Mouse (Mus musculus): ENCODE data around the gene Carns1.
"Not testable (repeated sequence)": the region's sequence is repeated elsewhere in the genome, so short reads cannot be mapped to it uniquely, and the experiment has no call there.

Carns1 gene

DNA sequence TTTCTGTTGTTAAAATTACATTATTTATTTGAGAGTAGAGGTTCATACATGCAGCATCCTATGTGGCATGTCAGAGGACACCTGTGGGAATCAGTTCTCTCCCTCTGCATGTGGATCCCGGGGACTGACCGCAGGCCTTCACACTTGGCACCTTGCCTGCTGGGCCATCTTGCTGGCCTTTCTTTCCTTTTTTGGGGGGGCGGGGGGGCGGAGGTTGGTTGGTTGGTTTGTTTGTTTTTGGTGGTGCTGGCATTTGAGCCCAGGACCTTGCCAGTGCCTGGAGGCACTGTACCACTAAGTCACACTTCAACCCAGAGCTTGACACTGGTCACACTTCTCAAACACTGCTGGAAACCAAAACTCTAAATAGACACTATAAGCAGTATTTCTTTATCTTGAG, 40.9 kb downstream of the Carns1 start:
- DNase-seq (ENCODE audit: extremely low read depth, low read depth, low spot score) = no peak

DNA sequence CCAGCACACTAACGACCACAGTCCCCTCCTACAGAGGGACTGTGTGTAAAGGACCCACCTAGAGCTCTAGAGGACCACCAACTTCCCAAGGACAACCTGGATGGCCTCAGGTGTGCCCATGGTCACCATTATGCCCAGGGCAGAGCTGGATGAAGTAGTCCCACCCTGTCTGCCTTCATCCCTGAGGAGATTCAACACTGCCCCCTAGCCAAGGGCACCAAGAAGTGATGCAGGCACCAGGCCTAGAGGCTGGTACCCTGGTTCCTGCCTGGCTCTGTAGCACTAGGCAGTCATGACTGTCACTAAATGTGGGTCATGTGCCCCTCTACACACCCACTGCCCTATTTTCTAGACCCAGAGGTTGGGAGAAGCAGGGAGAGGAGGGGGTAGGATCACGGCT, 43.5 kb downstream of the Carns1 start:
- no peak for DNase-seq (ENCODE audit: extremely low read depth, low read depth, low spot score)

- no peak for DNase-seq (ENCODE audit: extremely low read depth, low read depth, low spot score)
Measured at GRCm38 (mm10) chr19:4131075-4131474, 44.2 kb downstream of the Carns1 start.

GRCm38 (mm10) chr19:4130106-4130505, 45.2 kb downstream of the Carns1 start:
- DNase-seq (ENCODE audit: extremely low read depth, low read depth, low spot score) = no peak

DNA sequence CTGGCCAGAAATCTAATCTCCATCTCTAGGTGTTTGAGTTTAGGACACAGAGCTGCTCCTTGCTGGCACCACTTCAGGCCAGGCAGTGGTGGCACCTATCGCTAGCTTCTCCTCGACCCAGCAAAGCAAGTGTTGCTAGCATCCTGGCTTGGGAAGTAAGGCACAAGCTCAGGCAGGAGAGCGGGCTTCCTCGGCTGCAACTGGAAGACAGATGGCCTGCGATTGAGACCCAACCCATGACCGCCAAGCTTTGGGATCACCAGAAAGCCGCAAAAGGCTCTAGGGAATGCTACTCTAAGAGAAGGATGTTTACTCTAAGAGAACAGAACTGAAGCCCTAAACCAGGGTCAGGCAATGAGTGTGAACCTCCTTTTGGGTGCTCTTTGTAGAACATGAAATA, 45.8 kb downstream of the Carns1 start:
- DNase-seq (ENCODE audit: extremely low read depth, low read depth, low spot score) = no peak

DNA sequence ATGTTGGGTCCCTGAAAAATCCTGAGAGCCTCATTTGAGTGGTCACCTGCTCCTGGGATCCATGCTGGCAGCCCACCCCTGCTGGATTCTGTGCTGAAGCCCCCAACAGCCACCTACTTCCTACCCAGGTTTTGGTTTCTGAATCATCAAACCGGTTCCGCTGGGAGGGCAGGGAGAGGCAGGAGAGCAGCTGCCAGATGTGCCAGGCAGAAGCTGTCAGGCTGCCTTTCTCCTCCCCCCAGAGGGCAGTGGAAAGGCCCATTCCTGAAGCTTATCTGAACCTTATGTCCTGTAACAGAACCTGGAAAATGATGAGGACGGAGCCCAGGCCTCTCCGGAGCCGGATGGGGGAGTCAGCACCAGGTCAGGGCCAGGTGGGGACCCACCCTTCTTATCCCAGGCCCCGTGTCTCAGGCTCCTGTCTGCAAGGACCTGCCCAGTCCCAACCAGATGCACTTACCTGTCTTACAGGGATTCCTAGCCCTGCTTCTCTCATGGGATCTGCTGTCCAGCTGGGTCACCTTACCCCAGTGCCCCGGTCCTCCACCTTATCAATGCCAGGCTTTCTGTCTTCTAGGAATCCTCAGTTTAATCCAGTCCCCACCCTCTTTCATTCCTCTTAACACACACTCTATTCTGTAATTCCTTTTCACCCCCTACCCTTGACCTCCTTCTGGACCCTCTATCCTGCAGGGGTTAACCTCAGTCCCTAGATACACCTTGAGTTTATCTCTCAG, 48.4 kb downstream of the Carns1 start:
- no peak for DNase-seq (ENCODE audit: extremely low read depth, low read depth, low spot score)

DNA sequence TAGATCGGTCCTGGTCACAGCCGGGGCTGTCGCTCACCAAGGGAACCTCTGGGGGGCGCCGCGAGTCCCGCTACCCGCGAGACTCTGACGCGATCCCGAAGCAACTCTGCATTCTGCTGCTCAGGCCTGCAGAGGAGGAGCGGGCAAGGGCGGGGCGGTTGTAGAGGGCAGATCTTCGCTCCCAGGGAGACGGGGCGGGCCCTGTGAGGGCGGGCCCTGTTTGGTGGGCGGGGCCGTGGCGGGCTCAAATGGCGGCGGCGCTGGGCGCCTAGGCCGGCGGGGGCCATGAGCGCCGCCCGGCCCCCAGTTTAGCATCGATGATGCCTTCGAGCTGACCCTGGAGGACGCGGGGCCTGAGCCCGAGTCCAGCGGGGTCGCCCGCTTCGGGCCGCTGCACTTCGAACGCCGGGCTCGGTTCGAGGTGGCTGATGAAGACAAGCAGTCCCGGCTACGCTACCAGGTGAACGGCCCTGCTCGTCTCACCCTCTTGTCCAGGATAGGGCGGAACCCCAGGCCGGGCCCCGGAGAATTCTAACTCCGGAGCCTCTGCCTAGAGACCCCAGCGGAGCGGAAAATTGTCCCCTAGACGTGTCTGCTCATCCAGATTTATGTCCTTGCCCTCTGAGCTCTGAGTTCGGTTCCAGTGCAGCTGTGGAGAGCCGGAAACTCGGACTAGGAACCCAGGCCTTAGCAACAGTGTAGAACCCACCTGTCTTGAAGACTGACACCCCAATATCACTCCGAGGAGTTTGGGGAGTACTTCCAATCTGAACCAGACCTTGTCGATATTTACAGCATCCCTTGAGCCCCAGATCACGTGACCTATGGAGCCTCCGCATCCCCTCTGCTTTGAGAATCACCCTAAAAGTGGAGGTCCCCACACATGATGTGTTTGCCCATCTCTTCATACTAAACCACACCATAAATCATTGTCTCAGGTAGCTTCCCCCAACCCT, 49.3 kb downstream of the Carns1 start, which contains the start of gene Aip:
Gene Aip (minus strand): TSS at position 118 of the 956 bp plus-strand sequence.
- no peak for DNase-seq (ENCODE audit: extremely low read depth, low read depth, low spot score)

GRCm38 (mm10) chr19:4125268-4125667, 50.0 kb downstream of the Carns1 start:
- DNase-seq (ENCODE audit: extremely low read depth, low read depth, low spot score) = not testable (repeated sequence)

GRCm38 (mm10) chr19:4124432-4124831, 50.8 kb downstream of the Carns1 start:
- no peak for DNase-seq (ENCODE audit: extremely low read depth, low read depth, low spot score)

GRCm38 (mm10) chr19:4122411-4123370, 52.6 kb downstream of the Carns1 start:
- no peak for DNase-seq (ENCODE audit: extremely low read depth, low read depth, low spot score)

GRCm38 (mm10) chr19:4121896-4122295, 53.4 kb downstream of the Carns1 start:
- not testable (repeated sequence) for DNase-seq (ENCODE audit: extremely low read depth, low read depth, low spot score)

GRCm38 (mm10) chr19:4121097-4121805, 54.0 kb downstream of the Carns1 start:
- DNase-seq (ENCODE audit: extremely low read depth, low read depth, low spot score) = peak; percentile 79

GRCm38 (mm10) chr19:4120496-4120895, 54.8 kb downstream of the Carns1 start:
- DNase-seq (ENCODE audit: extremely low read depth, low read depth, low spot score) = no peak

DNA sequence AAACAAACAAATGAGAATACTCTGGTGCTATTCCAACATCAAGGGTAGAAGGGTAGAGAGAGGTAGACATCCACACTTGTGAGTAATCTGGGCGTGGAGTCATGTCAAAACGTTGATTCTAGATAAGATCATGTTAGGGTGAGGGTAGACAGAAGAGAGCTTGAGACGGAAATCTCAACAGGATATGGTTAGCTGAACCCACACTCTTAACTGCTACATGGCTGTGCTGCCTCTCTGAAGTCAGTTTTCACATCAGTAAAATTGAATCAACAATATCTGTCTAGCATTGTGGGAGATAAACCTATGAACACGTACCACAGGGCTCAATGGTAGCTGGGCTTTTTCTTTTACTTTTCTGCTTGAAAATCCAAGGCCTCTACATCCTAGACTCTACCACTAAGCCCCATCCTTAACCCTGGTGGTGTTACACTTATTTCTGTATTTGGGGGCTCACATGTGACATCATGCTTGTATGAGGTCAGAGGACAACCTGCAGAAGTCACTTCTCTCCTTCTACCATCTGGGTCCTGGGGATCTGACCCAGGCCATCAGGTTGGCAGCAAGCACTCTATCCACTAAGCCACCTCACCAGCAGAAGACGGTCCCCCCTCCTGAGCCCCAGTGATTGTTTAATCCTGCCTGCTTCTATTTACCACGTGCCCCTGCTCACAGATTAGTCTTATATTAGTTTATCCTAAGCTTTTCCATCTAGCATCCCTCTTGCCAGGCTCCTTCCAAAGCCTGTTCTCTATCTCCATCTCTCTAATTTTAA, 55.4 kb downstream of the Carns1 start:
- DNase-seq (ENCODE audit: extremely low read depth, low read depth, low spot score) = no peak

DNA sequence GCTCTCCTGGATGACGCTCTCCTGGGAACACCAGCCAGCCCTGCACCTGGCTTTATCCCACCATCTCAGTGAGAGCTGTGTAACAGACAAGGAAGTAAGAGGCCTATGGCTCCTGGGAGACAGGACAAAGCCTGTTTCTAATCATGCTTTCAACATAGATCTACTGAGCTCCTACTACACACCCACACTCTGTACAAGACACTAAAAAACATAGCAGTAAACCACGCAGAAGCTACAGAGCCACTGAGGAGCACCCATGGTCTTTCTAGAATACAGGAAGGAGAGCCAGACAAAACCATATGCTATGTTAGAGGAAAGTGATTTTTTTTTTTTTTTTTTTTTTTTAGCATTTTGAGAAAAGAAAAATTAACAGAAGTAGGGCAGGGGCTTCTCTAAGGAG, 56.9 kb downstream of the Carns1 start:
- DNase-seq (ENCODE audit: extremely low read depth, low read depth, low spot score) = no peak

- DNase-seq (ENCODE audit: extremely low read depth, low read depth, low spot score) = no peak
Measured at GRCm38 (mm10) chr19:4117006-4117405, 58.3 kb downstream of the Carns1 start.

DNA sequence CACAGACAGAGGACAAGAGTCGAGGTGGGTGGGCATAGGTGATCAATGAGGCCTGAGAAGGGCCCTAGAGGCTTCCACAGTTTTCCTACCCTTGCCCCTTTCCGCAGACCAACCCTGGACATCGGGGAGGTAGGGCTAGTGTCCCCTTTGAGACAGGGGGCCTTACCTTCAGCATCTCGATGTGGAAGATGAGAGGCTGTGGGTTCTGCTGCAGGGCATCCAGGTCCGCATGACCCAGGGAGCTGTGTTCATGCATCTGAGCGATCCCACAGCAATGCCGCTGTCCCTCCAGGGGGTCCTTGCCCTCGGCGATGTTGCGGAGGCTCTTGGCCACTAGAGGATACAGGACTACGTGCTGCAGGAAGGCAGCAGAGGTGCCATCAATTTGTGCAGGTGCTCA, 59.5 kb downstream of the Carns1 start:
- no peak for DNase-seq (ENCODE audit: extremely low read depth, low read depth, low spot score)

DNA sequence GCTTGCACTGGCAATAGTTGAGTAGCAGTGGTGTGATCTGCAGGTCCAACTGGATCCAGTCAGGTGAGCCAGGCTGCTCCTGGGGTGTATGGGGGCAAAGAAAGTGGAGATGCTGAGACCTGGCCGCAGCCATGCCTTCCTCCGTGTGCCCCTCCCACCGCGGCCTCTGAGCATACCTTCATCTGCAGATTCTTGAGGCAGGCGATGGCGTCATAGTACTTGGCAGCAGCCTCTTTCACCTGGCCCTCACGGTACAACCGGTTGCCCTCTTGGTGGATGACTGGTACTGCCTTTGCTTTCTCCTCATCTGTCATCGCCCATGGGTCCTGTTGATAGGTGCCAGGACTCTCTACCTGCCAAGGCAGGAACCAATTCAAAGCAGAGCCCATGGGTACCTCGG, 60.1 kb downstream of the Carns1 start:
- no peak for DNase-seq (ENCODE audit: extremely low read depth, low read depth, low spot score)

DNA sequence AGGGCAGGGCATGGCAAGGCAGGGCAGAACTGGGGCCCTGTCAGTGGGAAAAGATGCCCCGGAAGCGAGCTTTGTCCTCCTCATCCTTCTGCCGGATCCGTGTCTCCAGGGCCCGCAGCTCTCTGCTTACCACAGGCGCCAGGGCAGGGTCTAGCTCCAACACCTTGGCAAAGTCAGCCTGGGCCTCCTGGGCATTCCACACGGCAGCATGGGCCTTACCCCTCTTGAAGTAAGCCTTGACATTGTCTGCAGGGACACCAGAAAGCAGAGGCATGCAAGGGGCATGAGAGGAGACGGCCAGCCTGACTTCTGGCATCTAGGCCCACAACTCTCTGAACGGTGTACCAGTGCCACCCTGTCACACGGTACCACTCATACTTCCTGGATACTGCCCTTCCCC, 60.7 kb downstream of the Carns1 start:
- DNase-seq (ENCODE audit: extremely low read depth, low read depth, low spot score) = no peak

Measured in fat pad, adult 2 months (tissue).